Mouse (Mus musculus) forebrain, embryonic 10.5 days (tissue): ENCODE results near the gene Tm7sf2. TPM values are rescaled to one million over a fixed set of nuclear protein-coding genes. Genes with fewer than 3 reads are reported as not detected.
A peak's percentile ranks its signal among the peaks of the same experiment; 100 is the strongest.

Experiments used
- DNase-seq: peaks from one replicate; pipeline ENCODE4 v3.0.0-alpha.2; 2017; ENCODE audit warnings: low spot score; ENCODE audit errors: extremely low spot score
- H3K27ac ChIP-seq: fragments of 300-500 bp; sonication (generic); 2 replicates; pipeline ENCODE4 v1.5.1; 2016; ENCODE audit warnings: mild to moderate bottlenecking
- H3K27me3 ChIP-seq: fragments of 300-500 bp; sonication (generic); 2 replicates; pipeline ENCODE4 v1.6.1; 2016; ENCODE audit warnings: mild to moderate bottlenecking; ENCODE audit not compliant: poor library complexity, severe bottlenecking
- H3K36me3 ChIP-seq: fragments of 300-500 bp; sonication (generic); replicated peaks from 2 replicates; pipeline ENCODE4 v1.6.1; 2016; ENCODE audit warnings: mild to moderate bottlenecking, moderate library complexity
- H3K4me1 ChIP-seq: fragments of 300-500 bp; sonication (generic); 2 replicates; pipeline ENCODE4 v1.6.1; 2016
- H3K4me3 ChIP-seq: fragments of 300-500 bp; sonication (generic); 2 replicates; pipeline ENCODE4 v1.5.1; 2016; ENCODE audit warnings: mild to moderate bottlenecking, moderate library complexity
- H3K9me3 ChIP-seq: fragments of 300-500 bp; sonication (generic); 2 replicates; pipeline ENCODE4 v1.6.1; 2016; ENCODE audit warnings: mild to moderate bottlenecking, moderate library complexity
- WGBS: fragments of 180-500 bp; shearing (Covaris S2); methylation state at CpG from one replicate; pipeline ENCODE4 v1.1.7; 2016; 5-methylcytosine and 5-hydroxymethylcytosine counted together
- microRNA-seq: library from miRNA; unstranded; fragments of <30 nt; microRNA quantifications from one replicate; pipeline ENCODE4, GENCODE M21; 2017
- polyA plus RNA-seq: library from polyadenylated mRNA; unstranded; fragments of >200 nt; fragmentation: Nextera tagmentation; extraction: Ambion mirVana; gene quantifications from 2 replicates; pipeline ENCODE4 v1.2.1, GENCODE M21; 2016

Tm7sf2 gene
- polyA plus RNA-seq, 1 experiment from 2014 or later = 32.2 TPM

DNA sequence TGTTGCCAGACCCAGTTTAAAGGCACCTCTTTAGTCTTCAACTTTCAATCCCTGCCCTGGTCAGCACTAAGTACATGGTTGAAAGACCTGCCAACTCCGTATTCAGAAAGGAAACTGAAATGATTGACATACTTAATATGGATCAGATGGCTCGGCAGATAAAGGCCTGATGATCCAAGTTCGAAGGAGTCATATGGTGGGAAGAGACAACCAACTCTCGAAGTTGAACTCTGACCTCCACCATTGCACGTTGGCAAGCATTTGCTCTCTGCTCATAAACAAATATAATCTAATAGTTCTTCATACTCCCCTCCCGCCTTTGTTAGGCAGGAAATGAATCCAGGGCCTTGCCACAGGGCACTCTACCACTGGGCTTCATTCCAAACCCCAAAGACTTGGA is 39.2 kb downstream of the Tm7sf2 start:
- Histone ChIP-seq H3K9me3 (no peaks in the 10 kb centered on the region), H3K4me1 (no peaks in the 10 kb centered on the region), H3K27ac (no peak overlapping the region), H3K4me3 (no peak overlapping the region), H3K36me3 (no peaks in the 10 kb centered on the region), H3K27me3 (no peaks in the 10 kb centered on the region)
- DNase-seq = no peak
- WGBS = 87% methylated on average over 6 of the region's 6 CpGs

- Histone ChIP-seq H3K4me1 (peaks cover 3% of the 10 kb centered on the region; the same call in 1 of the 2 replicates), H3K36me3 (no peaks in the 10 kb centered on the region), H3K9me3 (no peaks in the 10 kb centered on the region), H3K4me3 (no peak overlapping the region), H3K27ac (no peak overlapping the region), H3K27me3 (peaks cover 3% of the 10 kb centered on the region; the same call in 1 of the 2 replicates)
- WGBS = 86% methylated on average over 7 of the region's 7 CpGs
- DNase-seq = no peak
Measured at GRCm38 (mm10) chr19:6023930-6024329, 44.2 kb downstream of the Tm7sf2 start.

DNA sequence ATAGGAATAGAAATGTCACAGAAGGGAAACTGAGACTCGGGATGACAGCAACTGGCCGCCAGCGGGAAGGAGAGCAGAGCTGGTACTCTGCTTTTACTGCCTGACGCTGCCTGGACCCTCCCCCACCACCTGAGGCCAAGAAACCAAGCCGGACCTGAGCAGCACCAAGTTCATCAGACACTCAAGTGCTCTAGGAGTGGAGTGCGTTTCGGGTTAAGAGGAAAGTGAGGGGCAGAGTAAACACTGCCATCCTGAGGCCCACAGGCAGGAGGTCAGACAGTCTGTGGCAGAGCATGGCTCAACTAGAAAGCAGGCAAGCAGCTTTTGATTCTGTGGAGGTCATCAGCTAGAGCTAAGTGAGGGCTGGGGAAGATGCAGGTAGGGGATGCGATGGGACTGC is 45.1 kb downstream of the Tm7sf2 start:
- H3K36me3 ChIP-seq = no peaks in the 10 kb centered on the region
- peaks cover 3% of the 10 kb centered on the region; the same call in 1 of the 2 replicates for H3K4me1 ChIP-seq
- H3K27me3 ChIP-seq = peaks cover 3% of the 10 kb centered on the region; the same call in 1 of the 2 replicates
- H3K9me3 ChIP-seq = no peaks in the 10 kb centered on the region
- H3K4me3 ChIP-seq = no peak overlapping the region
- no peak overlapping the region for H3K27ac ChIP-seq
- DNase-seq = no peak
- WGBS = 68% methylated on average over 8 of the region's 8 CpGs

DNA sequence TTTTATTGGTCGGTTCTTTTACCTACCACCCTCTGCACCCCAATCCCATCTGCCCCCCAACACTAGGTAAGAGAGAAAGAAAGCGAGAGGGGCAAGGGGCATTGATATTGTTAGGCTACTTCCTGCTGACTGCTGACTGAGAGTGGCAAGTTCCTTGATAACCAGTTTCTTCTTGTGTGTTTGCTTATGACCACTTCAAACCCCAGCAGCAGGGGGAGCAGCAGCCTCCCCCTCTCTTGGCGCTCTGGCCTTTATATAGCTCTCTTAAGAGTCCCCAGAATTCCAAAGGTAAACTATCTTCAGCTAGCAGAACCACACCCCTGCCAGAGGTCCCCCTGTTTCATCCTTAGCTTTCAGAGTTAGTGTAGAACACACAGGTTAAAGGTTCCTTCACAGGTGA is 47.9 kb downstream of the Tm7sf2 start:
- 59% methylated on average over 3 of the region's 3 CpGs for WGBS
- no peak overlapping the region for H3K4me3 ChIP-seq
- peaks cover 15% of the 10 kb centered on the region for H3K4me1 ChIP-seq
- no peaks in the 10 kb centered on the region for H3K9me3 ChIP-seq
- DNase-seq = no peak
- H3K27me3 ChIP-seq = peaks cover 31% of the 10 kb centered on the region
- no peaks in the 10 kb centered on the region for H3K36me3 ChIP-seq
- H3K27ac ChIP-seq = no peak overlapping the region

GRCm38 (mm10) chr19:6018142-6019089 is 49.8 kb downstream of the Tm7sf2 start:
- Histone ChIP-seq H3K27me3 (peaks cover 47% of the 10 kb centered on the region), H3K4me3 (no peak overlapping the region), H3K27ac (no peak overlapping the region), H3K9me3 (no peaks in the 10 kb centered on the region), H3K36me3 (no peaks in the 10 kb centered on the region), H3K4me1 (peaks cover 21% of the 10 kb centered on the region)
- DNase-seq = peak; percentile 85
- WGBS = 32% methylated on average over 15 of the region's 15 CpGs

DNA sequence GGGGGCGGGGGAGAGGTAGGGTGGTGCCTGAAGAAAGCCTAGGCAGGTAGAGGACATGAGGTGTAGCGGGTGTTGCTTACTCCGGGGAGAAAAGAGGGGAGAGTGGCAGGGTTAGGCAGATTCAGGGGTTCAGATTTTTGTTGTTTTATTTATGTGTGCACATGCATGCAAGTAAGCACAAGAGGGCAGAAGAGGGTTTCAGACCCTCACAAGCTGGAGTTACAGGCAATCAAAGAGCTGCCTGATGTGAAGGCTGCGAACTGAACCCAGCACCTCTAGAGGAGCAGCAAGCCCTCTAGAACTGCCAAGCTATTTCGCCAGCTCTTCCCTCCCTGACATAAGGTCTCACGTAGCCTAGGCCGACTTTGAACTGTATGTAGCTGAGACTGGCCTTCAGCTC is 51.6 kb downstream of the Tm7sf2 start:
- H3K27ac ChIP-seq = no peak overlapping the region
- H3K4me3 ChIP-seq = 0 out of 2 replicates have a peak overlapping the region, but pooled peaks have one; percentile 66
- H3K27me3 ChIP-seq = peaks cover 53% of the 10 kb centered on the region
- WGBS = 36% methylated on average over 7 of the region's 7 CpGs
- no peaks in the 10 kb centered on the region for H3K9me3 ChIP-seq
- DNase-seq = no peak
- H3K4me1 ChIP-seq = peaks cover 21% of the 10 kb centered on the region
- no peaks in the 10 kb centered on the region for H3K36me3 ChIP-seq

GRCm38 (mm10) chr19:6015511-6016315 is 52.5 kb downstream of the Tm7sf2 start, which contains the start of gene Capn1:
Capn1 (minus strand) TSS chr19:6015897.
- 2% methylated on average over 40 of the region's 40 CpGs for WGBS
- Histone ChIP-seq H3K27ac (peak within 1 kb of the TSS; percentile 79), H3K4me1 (peaks cover 21% of the 10 kb centered on the region), H3K9me3 (no peaks in the 10 kb centered on the region), H3K36me3 (no peaks in the 10 kb centered on the region), H3K4me3 (peak within 1 kb of the TSS; percentile 66), H3K27me3 (peaks cover 53% of the 10 kb centered on the region)
- DNase-seq = peak; percentile 78

GRCm38 (mm10) chr19:6014991-6015510 is 53.1 kb downstream of the Tm7sf2 start:
- peak; percentile 21 for DNase-seq
- Histone ChIP-seq H3K9me3 (no peaks in the 10 kb centered on the region), H3K4me1 (peaks cover 21% of the 10 kb centered on the region), H3K36me3 (no peaks in the 10 kb centered on the region), H3K27me3 (peaks cover 53% of the 10 kb centered on the region), H3K4me3 (peak overlapping the region; percentile 66), H3K27ac (peak overlapping the region; percentile 79)
- WGBS = 1% methylated on average over 15 of the region's 18 CpGs

DNA sequence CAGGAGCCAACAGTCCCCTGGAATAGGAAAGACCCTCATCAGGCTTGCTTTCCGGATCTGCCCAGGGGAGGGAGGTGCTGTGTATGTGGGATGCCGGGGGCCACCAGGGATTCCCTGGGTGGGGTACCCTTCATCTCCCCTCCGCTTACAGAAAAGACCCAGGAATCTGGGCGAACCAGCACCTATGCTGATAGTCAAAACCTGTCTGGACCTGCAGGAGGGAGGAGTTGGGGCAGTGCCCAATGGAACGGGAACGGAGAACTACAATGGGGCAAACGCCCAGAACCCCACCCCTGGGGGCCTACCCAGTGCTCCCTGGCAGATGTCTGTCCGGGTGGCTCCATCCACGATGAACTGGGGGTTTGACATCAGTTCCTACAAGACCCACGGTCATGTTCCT is 54.5 kb downstream of the Tm7sf2 start:
- no peak for DNase-seq
- Histone ChIP-seq H3K36me3 (no peaks in the 10 kb centered on the region), H3K27me3 (peaks cover 53% of the 10 kb centered on the region), H3K9me3 (no peaks in the 10 kb centered on the region), H3K4me3 (no peak overlapping the region), H3K27ac (no peak overlapping the region), H3K4me1 (peaks cover 21% of the 10 kb centered on the region)
- 89% methylated on average over 10 of the region's 10 CpGs for WGBS

Small RNA genes lying within 50 kb of the gene (microRNA-seq; reads per million reads assigned to microRNA genes)
- gene Mir6988 = 0.90 reads per million

Other genes starting within 250 kb of the Tm7sf2 start
- 36.9 and 40.6 TPM in 2 replicates for gene Frmd8, start 193.1 kb downstream of the Tm7sf2 start, polyA plus RNA-seq
- gene Slc25a45, start 190.6 kb downstream of the Tm7sf2 start, polyA plus RNA-seq = 1.5 and 2.0 TPM in 2 replicates
- gene Tigd3, start 174.2 kb downstream of the Tm7sf2 start, polyA plus RNA-seq = 9.0 and 9.1 TPM in 2 replicates
- gene Dpf2, start 155.4 kb downstream of the Tm7sf2 start, polyA plus RNA-seq = 246 and 247 TPM in 2 replicates
- 1.1 and 1.5 TPM in 2 replicates for gene Cdc42ep2, start 143.6 kb downstream of the Tm7sf2 start, polyA plus RNA-seq
- gene Pola2, start 104.2 kb downstream of the Tm7sf2 start, polyA plus RNA-seq = 122 and 126 TPM in 2 replicates
- gene Slc22a20, start 82.2 kb downstream of the Tm7sf2 start, polyA plus RNA-seq = not detected in 2 replicates
- gene Capn1, start 52.5 kb downstream of the Tm7sf2 start, polyA plus RNA-seq = 2.5 and 3.0 TPM in 2 replicates
- 30.8 and 32.2 TPM in 2 replicates for gene Syvn1, start 21.8 kb downstream of the Tm7sf2 start, polyA plus RNA-seq
- 89.4 and 92.1 TPM in 2 replicates for gene Mrpl49, start 10.6 kb downstream of the Tm7sf2 start, polyA plus RNA-seq
- 829 and 865 TPM in 2 replicates for gene Fau, start 10.5 kb downstream of the Tm7sf2 start, polyA plus RNA-seq
- gene Znhit2, start 7.2 kb downstream of the Tm7sf2 start, polyA plus RNA-seq = 35.1 and 38.7 TPM in 2 replicates
- 65.2 and 68.2 TPM in 2 replicates for gene Vps51, start 8.9 kb upstream of the Tm7sf2 start, polyA plus RNA-seq
- gene Tmem262, start 11.7 kb upstream of the Tm7sf2 start, polyA plus RNA-seq = not detected in 2 replicates
- gene Gm28374, start 13.9 kb upstream of the Tm7sf2 start, polyA plus RNA-seq = 1.7 and 3.1 TPM in 2 replicates
- gene Zfpl1, start 16.6 kb upstream of the Tm7sf2 start, polyA plus RNA-seq = 74.0 and 78.0 TPM in 2 replicates
- gene Cdca5, start 16.6 kb upstream of the Tm7sf2 start, polyA plus RNA-seq = 78.9 and 85.4 TPM in 2 replicates
- gene AC131692.1, start 26.0 kb upstream of the Tm7sf2 start, polyA plus RNA-seq = 1.0 and 1.5 TPM in 2 replicates
- 0.82 and 0.88 TPM in 2 replicates for gene Naaladl1, start 37.4 kb upstream of the Tm7sf2 start, polyA plus RNA-seq
- 64.2 and 64.6 TPM in 2 replicates for gene Sac3d1, start 50.3 kb upstream of the Tm7sf2 start, polyA plus RNA-seq
- 24.1 and 25.6 TPM in 2 replicates for gene Snx15, start 59.9 kb upstream of the Tm7sf2 start, polyA plus RNA-seq
- not detected in 2 replicates for gene Batf2, start 72.6 kb upstream of the Tm7sf2 start, polyA plus RNA-seq
- gene Arl2, start 73.2 kb upstream of the Tm7sf2 start, polyA plus RNA-seq = 112 and 113 TPM in 2 replicates
- gene Majin, start 116.0 kb upstream of the Tm7sf2 start, polyA plus RNA-seq = not detected in 2 replicates
- gene Gpha2, start 158.0 kb upstream of the Tm7sf2 start, polyA plus RNA-seq = 0.58 TPM in 1 of 2 replicates, not detected in the other
- gene Ppp2r5b, start 167.5 kb upstream of the Tm7sf2 start, polyA plus RNA-seq = 21.6 and 24.4 TPM in 2 replicates
- 11.1 and 11.4 TPM in 2 replicates for gene Atg2a, start 173.3 kb upstream of the Tm7sf2 start, polyA plus RNA-seq
- 76.8 and 82.1 TPM in 2 replicates for gene Ehd1, start 208.4 kb upstream of the Tm7sf2 start, polyA plus RNA-seq
- gene Cdc42bpg, start 238.1 kb upstream of the Tm7sf2 start, polyA plus RNA-seq = 0.23 and 0.24 TPM in 2 replicates